Mouse (Mus musculus) ovary, postnatal 10 days (tissue): ENCODE measurements at regions not wholly inside any gene's neighbourhood (a gene's known extent, or its start where the extent isn't known, plus 50 kb on each side); places are given as distances from the start of the nearest gene placed in this dataset.

Experiments
- DNase-seq: peaks from one replicate; pipeline ENCODE4 v3.0.0; 2022; ENCODE audit warnings: low spot score

GRCm38 (mm10) chr15:85660528-85661392 is 74.0 kb upstream of the Ppara start:
- DNase-seq: no peak

GRCm38 (mm10) chr15:85661393-85661690 is 73.4 kb upstream of the Ppara start:
- no peak for DNase-seq

GRCm38 (mm10) chr15:85661771-85662170 is 73.0 kb upstream of the Ppara start:
- no peak for DNase-seq

- no peak for DNase-seq
These were observed 72.5 kb upstream of the Ppara start for GRCm38 (mm10) chr15:85662271-85662670.

- DNase-seq: no peak
These were observed 72.1 kb upstream of the Ppara start for GRCm38 (mm10) chr15:85662673-85663072.

GRCm38 (mm10) chr15:85663757-85664431 is 70.9 kb upstream of the Ppara start:
- DNase-seq: no peak

- no peak for DNase-seq
These were observed 70.4 kb upstream of the Ppara start for GRCm38 (mm10) chr15:85664432-85664828.

- DNase-seq: no peak
These were observed 69.5 kb upstream of the Ppara start for GRCm38 (mm10) chr15:85665181-85665821.

GRCm38 (mm10) chr15:85666496-85666895 is 68.3 kb upstream of the Ppara start:
- no peak for DNase-seq

- no peak for DNase-seq
These were observed 67.4 kb upstream of the Ppara start for GRCm38 (mm10) chr15:85667381-85667791.

GRCm38 (mm10) chr15:85667906-85668590 is 66.7 kb upstream of the Ppara start:
- DNase-seq: no peak

- DNase-seq: no peak
These were observed 65.7 kb upstream of the Ppara start for GRCm38 (mm10) chr15:85668871-85669651.

- DNase-seq: no peak
These were observed 65.1 kb upstream of the Ppara start for GRCm38 (mm10) chr15:85669652-85670175.

- DNase-seq: no peak
These were observed 64.5 kb upstream of the Ppara start for GRCm38 (mm10) chr15:85670176-85670788.

GRCm38 (mm10) chr15:85670789-85671700 is 63.7 kb upstream of the Ppara start:
- peak; percentile 93 for DNase-seq

GRCm38 (mm10) chr15:85671701-85672191 is 63.0 kb upstream of the Ppara start:
- DNase-seq: no peak

- DNase-seq: no peak
These were observed 62.4 kb upstream of the Ppara start for GRCm38 (mm10) chr15:85672376-85672775.

GRCm38 (mm10) chr15:85672931-85673330 is 61.9 kb upstream of the Ppara start:
- DNase-seq: no peak

- no peak for DNase-seq
These were observed 61.3 kb upstream of the Ppara start for GRCm38 (mm10) chr15:85673506-85673905.
